Mouse (Mus musculus) small intestine, adult 2 months (tissue): ENCODE results near the gene Cep128. TPM values are rescaled to one million over a fixed set of nuclear protein-coding genes. Genes with fewer than 3 reads are reported as not detected.

Source experiments
- H3K27ac ChIP-seq: fragments of 200-500 bp; 2 replicates; pipeline ENCODE4 v1.5.1; 2012; ENCODE audit warnings: low read depth, low read length, control low read depth, inconsistent platforms; ENCODE audit not compliant: insufficient read depth
- H3K27me3 ChIP-seq: fragments of 200-500 bp; 2 replicates; pipeline ENCODE4 v1.6.1; 2012; ENCODE audit warnings: mild to moderate bottlenecking, moderate library complexity, low read length, inconsistent platforms; ENCODE audit not compliant: control insufficient read depth, insufficient read depth
- H3K36me3 ChIP-seq: fragments of 200-500 bp; 2 replicates; pipeline ENCODE4 v1.6.1; 2012; ENCODE audit warnings: mild to moderate bottlenecking, low read length, control low read depth, inconsistent platforms; ENCODE audit not compliant: control insufficient read depth, insufficient read depth
- H3K4me1 ChIP-seq: fragments of 200-500 bp; 2 replicates; pipeline ENCODE4 v1.6.1; 2012; ENCODE audit warnings: low read length, inconsistent platforms, mixed read lengths; ENCODE audit not compliant: control insufficient read depth, insufficient read depth, insufficient read length
- H3K4me3 ChIP-seq: fragments of 200-500 bp; 2 replicates; pipeline ENCODE4 v1.5.1; 2012; ENCODE audit warnings: low read depth, mild to moderate bottlenecking, control low read depth, inconsistent platforms, low read length, moderate library complexity
- CTCF ChIP-seq: fragments of 200-500 bp; IDR thresholded peaks from 2 replicates; pipeline ENCODE4 v1.5.1; 2012; ENCODE audit warnings: low read depth, mild to moderate bottlenecking, control low read depth, inconsistent platforms, low read length, moderate library complexity, mixed read lengths; ENCODE audit not compliant: insufficient replicate concordance, insufficient read length; ENCODE audit errors: extremely low read depth
- POLR2A ChIP-seq: fragments of 200-500 bp; IDR thresholded peaks from 2 replicates; pipeline ENCODE4 v1.6.1; 2012; ENCODE audit warnings: low read depth, mild to moderate bottlenecking, control low read depth, inconsistent platforms, low read length, moderate library complexity
- WGBS: fragments of 180-500 bp; shearing (Covaris S2); methylation state at CpG from one replicate; pipeline ENCODE4 v1.1.7; 2018; 5-methylcytosine and 5-hydroxymethylcytosine counted together
- polyA plus RNA-seq: library from polyadenylated mRNA; depleted of rRNA; stranded (reverse); fragments of >200 nt; gene quantifications from 2 replicates; pipeline ENCODE4 v1.2.3, GENCODE M21; 2012

Gene Cep128
- polyA plus RNA-seq, 1 experiment = 0.95 TPM

DNA sequence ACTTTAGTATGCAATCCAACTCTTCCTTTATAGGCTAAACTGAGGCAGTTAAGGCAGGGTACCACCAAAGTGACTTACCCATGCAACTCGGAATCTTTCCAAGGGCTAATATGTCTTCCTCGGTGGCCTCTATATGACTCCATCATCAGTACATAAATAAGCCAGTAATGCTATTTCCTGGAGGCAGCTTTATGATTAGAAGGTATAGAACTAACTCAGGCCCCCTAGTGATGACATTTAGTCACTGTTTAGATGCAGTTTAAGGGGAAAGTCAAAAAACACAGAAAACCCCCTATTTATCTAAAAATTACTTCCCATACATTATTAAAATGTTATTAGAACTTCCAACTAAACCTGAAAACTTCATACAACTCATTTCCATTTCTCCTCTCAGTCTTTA, 114.6 kb downstream of the Cep128 start:
- Histone ChIP-seq H3K27me3 (no peaks in the 10 kb centered on the region), H3K36me3 (peaks cover 1% of the 10 kb centered on the region; the same call in 1 of the 2 replicates), H3K4me3 (no peak overlapping the region), H3K4me1 (no peaks in the 10 kb centered on the region), H3K27ac (no peak overlapping the region)
- WGBS = 92% methylated on average over 2 of the region's 2 CpGs
- no peak for TF ChIP-seq CTCF

DNA sequence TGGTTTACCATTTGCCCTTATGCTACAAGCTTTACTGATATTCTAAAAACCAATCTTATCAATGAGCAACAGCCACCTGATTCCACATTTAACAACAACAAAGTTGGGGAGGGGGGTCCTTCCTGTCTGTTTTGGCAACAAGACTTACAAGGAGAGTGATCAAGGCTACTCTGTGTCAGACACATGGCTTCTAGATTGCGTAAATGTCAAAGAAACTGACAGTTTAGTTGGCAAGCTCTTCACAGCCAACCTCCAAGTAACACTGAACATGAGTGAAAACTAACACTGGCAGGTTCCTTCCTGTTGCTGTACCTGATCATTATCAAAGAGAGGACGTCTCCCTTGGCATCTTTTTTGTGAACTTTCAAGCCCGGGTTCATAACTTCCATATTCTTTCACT, 115.2 kb downstream of the Cep128 start:
- WGBS = 83% methylated on average over 3 of the region's 3 CpGs

DNA sequence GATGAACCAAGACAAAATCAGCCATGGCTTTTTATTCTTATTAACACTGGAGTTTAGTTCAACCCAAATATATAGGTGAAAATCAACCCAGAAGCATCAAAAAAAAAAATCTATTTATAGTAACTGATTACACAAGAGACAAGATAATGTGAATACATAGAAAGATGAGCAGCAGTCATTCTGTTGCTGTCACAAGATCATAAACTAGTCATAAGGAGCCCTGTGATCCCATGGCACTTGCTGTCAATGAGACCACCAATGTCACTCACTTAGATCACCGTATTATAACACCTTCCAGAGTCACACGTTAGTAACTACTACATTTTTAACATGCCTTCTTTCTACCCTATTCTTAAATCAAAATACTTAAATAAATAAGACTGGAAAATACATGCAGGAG, 118.2 kb downstream of the Cep128 start:
- no peak for TF ChIP-seq POLR2A
- TF ChIP-seq CTCF = no peak
- H3K4me1 ChIP-seq = no peaks in the 10 kb centered on the region
- 95% methylated on average over 2 of the region's 2 CpGs for WGBS

More for the DNA sequence above, 115.2 kb downstream of the Cep128 start:
- Histone ChIP-seq H3K36me3 (peaks cover 1% of the 10 kb centered on the region; the same call in 1 of the 2 replicates), H3K4me1 (no peaks in the 10 kb centered on the region), H3K4me3 (no peak overlapping the region), H3K27me3 (no peaks in the 10 kb centered on the region), H3K27ac (no peak overlapping the region)
- TF ChIP-seq POLR2A (no peak), CTCF (no peak)

DNA sequence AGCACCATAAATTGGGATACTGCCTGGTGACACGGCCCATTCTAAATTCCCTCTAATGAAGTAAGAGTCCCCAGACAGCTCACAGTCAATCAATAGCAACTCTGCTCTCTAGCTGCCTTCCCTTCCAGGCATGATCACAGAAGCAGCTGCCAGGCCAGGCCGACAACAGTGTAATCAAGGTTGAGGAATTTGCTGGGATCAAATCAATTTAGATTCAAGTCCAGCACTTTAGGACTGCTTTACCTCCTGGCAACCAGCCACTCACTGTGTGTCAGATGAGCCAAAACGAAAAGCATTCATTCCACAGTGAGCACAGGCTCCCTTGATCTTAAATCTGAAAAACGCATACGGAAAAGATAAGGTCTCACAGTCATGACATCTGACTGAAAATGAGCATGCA, 118.7 kb downstream of the Cep128 start:
- WGBS = 66% methylated on average over 5 of the region's 5 CpGs
- TF ChIP-seq POLR2A (no peak), CTCF (no peak)
- Histone ChIP-seq H3K36me3 (peaks cover 1% of the 10 kb centered on the region; the same call in 1 of the 2 replicates), H3K4me3 (no peak overlapping the region), H3K27ac (no peak overlapping the region), H3K4me1 (no peaks in the 10 kb centered on the region), H3K27me3 (no peaks in the 10 kb centered on the region)

More for the DNA sequence above, 118.2 kb downstream of the Cep128 start:
- H3K36me3 ChIP-seq = peaks cover 1% of the 10 kb centered on the region; the same call in 1 of the 2 replicates
- H3K27ac ChIP-seq = no peak overlapping the region
- no peaks in the 10 kb centered on the region for H3K27me3 ChIP-seq
- H3K4me3 ChIP-seq = no peak overlapping the region

DNA sequence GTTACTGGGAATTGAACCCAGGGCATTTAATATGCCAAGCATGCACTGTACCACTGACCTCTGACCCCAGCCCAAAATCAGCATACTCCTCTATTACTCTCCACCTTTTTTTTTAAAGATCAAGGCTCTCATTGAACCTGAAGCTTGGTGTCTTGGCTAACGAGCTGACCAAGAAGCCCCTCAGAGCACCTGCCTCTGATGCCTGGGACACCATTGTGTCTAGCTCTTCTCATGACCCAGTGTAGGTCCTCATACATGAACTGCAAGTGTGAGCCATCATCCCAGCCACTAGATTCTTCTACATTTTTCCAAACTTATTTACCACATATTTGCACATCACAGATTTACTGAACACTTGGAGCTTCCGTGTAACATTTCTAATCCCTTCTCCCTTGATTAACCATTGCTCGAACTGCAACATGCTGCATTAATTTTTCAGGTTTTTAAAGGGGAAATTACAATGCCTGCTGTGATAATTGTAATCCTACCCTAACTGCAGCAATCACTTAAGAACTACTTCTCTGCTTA, 119.3 kb downstream of the Cep128 start:
- WGBS = 89% methylated on average over 3 of the region's 3 CpGs
- TF ChIP-seq CTCF (no peak), POLR2A (no peak)

GRCm38 (mm10) chr12:91263705-91264104, 120.5 kb downstream of the Cep128 start:
- H3K27ac ChIP-seq = no peak overlapping the region
- TF ChIP-seq CTCF (no peak), POLR2A (no peak)
- no peaks in the 10 kb centered on the region for H3K27me3 ChIP-seq
- H3K4me1 ChIP-seq = no peaks in the 10 kb centered on the region
- 89% methylated on average over 3 of the region's 3 CpGs for WGBS
- H3K4me3 ChIP-seq = no peak overlapping the region
- H3K36me3 ChIP-seq = peaks cover 9% of the 10 kb centered on the region

More for the DNA sequence above, 119.3 kb downstream of the Cep128 start:
- no peaks in the 10 kb centered on the region for H3K27me3 ChIP-seq
- no peaks in the 10 kb centered on the region for H3K4me1 ChIP-seq
- no peak overlapping the region for H3K27ac ChIP-seq
- H3K36me3 ChIP-seq = peaks cover 5% of the 10 kb centered on the region
- H3K4me3 ChIP-seq = no peak overlapping the region

DNA sequence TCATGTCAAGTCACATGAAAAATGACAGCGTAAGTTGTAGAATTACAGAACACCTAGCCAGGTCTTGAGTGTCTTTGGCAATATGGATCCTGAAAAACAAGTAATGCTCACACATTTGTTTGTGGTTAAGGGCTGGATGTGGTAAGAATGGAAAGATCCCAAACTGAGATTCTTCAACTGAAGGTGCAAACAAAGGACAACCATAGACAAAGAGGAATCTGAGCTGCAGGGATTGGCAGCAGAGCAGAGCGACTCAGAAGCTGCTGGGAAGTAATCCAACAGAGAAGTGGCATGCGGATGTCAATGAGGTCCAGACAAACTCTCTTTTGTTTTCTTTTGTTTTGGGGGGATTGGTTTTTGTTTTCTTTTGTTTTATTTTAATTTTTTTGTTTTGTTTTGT, 121.4 kb downstream of the Cep128 start:
- 87% methylated on average over 3 of the region's 3 CpGs for WGBS
- Histone ChIP-seq H3K4me1 (no peaks in the 10 kb centered on the region), H3K4me3 (no peak overlapping the region), H3K27me3 (no peaks in the 10 kb centered on the region), H3K27ac (no peak overlapping the region), H3K36me3 (peaks cover 9% of the 10 kb centered on the region)
- TF ChIP-seq CTCF (no peak), POLR2A (no peak)
